Mouse (Mus musculus) spleen, adult 10 weeks (tissue): Measurements from ENCODE around the gene Fhit. TPM values are rescaled to one million over a fixed set of nuclear protein-coding genes. Genes with fewer than 3 reads are reported as not detected.

Experiments
- polyA plus RNA-seq: library from polyadenylated mRNA; stranded (reverse); fragments of 350-450 nt; fragmentation: Illumina TruSeq; extraction: RNeasy Lipid Tissue Mini Kit (QIAGEN cat#74804); gene quantifications from one replicate; pipeline ENCODE4 v1.2.3, GENCODE M21; 2015; ENCODE audit warnings: low replicate concordance; ENCODE audit not compliant: insufficient read depth

Gene Fhit
- polyA plus RNA-seq: 5.0 TPM

GRCm38 (mm10) chr14:11161751-11162231 is at the start of gene Fhit:
Fhit (minus strand) TSS chr14:11162035.

Other genes starting within 250 kb of the Fhit start
- 0.21 TPM for gene Gm3839, start 194.7 kb upstream of the Fhit start, polyA plus RNA-seq